Mouse (Mus musculus) testis, postnatal 14 days (tissue): ENCODE results near the gene Ncam1.
A peak's percentile ranks its signal among the peaks of the same experiment; 100 is the strongest.

Experiments
- DNase-seq: peaks from one replicate; pipeline ENCODE4 v3.0.0; 2021; ENCODE audit warnings: low spot score

Ncam1 gene

DNA sequence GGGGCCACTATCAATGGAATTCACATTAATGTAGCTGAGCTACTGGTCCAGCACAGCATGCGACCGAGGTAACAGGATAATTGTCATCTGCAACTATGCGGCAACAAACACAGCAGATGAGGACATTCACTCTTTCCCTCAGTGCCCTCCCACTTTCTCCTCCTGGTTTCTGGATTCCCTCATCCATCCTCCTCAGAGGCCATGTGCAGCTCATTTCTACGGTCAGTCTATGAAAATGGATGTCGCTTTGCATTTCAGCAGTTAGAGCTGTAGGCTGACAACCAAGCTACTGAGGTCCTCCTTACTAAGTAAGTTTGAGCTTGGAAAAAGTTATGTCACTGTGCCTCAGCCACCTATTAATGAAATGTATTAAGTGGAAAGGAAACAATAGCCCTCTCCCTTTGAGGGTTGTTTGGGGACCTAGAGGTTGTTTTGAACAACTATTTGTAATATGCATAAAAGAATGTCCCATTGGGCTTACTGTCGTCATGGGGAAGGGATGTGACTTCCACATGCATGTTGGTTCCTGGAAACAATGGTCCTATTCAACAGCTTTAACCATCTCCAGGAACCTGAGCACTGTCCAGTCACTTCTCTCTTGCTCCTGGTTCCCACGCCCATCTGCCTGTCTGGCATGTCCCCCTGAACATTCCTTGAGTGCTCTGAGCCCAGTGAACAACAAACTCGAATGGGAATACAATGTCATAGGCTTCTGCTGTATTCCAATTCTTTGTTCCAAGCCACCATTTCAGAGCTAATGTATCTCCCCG lies 122.8 kb downstream of the Ncam1 start:
- no peak for DNase-seq

DNA sequence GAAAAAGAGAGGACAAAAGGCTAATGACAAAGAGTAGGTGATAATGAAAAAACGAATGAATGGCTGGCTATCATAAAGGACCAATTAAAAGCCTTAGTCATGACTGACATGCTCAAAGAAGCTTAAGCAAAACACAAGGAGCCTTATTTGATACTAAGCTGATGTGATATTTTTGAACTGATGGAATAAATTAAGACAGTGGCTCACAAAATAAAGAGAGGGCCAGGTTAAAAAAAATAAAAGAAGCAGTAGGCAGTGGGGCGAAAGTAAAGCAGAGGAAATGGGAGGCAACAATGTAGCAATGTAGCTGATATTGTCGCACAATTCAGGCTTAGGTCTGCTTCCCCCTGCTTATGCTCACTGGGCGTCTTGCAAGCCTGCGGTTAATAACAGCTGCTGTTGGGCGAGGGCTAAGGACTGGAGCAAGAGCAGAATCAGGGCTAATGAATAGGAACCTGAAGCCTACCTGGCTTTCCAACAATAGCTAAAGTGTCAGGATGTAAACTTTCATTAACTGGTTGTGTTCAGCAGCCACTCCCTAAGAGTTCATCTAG lies 126.0 kb downstream of the Ncam1 start:
- DNase-seq, result peak; percentile 56

DNA sequence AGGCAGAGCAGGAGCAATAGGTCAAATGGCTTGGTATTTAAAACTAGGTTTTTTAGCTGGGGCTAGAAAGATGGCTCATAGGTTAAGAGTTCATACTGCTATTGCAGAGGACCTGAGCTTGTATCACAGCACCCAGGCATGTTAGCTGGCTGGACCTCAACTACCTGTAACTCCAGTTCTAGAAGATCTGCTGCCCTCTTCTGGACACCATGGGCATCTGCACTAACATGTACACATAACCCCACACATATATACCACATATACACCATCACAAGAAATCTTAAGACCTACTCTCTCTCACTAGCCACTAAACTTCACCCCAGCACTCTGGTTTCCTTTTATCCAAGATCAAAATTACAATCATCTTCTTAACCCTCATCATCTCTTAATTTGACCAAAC lies 131.7 kb downstream of the Ncam1 start:
- no peak for DNase-seq

DNA sequence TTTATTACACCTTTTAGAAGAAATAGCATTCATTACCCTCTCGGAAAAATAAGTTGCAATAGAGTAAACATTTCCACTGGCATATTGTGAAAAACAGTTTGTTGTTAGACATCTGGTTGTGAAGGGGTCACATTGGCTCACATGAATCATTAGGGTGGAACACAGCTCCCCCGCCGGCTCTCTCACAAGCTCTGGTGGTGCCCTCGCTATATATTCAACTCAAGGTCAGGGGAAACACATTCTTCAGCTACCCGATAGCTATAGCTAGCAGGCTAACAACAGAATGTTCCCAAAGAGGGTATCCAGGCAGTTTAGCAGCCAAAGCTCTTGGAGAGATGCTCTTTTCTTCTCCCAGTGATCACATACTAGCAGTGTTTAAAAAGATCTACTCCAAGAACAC lies 133.4 kb downstream of the Ncam1 start:
- DNase-seq, result no peak

DNA sequence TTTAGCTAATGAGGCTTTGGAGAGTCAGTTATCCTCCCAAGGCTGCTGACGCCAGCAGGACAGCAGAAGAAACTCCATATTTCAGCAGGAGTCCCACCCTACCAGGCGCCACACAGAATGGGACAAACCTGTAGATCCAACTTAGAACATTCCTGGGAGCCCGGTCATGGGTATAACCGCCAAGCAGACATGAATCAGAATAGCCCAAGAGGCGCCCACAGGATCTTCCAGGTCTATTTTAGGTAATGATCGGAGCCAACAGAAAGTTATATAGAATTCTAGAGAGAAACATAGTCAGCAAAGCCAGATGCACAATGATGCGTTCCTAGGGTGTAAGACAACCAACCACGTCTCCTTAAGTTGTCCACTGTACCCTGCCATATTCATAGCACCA lies 134.8 kb downstream of the Ncam1 start:
- DNase-seq, result no peak

DNA sequence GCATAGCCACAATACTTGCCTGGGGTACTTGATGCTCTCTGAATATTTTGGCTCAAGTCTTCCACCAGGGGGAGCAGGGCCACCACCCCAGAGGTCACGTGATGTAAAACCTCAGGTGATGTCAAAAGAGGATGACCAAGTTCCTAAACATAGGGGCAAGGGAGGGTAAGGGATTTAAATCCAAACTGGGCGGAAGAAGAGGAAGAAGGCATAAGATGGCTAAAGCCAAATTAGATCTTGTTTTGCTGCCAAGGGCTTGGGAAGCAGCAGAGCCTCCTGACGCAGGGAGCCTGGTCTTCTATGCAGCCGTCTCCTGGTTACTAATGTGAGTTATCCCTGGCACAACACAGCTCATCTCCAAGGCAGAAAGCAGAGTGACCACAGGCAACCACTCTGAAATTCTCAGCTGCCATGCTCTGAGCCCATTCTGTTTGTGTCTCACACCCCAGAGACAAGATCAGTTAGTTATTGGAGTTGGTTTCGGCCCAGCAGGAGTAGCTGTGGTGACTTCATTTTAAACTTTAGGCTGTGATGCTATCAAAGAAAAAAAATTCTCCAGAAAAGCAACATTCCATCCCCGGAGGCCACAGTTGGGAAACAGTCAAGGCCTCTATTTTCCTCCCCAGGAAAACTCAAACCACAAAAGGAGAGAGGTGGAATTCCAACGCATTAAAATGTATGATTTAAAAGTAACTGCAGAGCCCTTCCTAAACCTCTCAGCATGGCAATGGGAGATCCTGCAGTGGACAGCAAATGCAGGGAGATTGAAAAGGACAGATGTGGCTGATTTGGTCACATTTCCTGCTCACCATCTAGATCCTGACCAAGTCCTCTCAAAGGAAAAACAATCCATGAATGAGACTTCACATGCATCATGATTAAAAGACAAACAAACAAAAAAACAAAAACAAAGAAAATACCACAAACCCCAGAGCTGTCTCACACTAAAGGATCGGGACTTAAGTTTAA lies 135.5 kb downstream of the Ncam1 start:
- DNase-seq, result no peak

DNA sequence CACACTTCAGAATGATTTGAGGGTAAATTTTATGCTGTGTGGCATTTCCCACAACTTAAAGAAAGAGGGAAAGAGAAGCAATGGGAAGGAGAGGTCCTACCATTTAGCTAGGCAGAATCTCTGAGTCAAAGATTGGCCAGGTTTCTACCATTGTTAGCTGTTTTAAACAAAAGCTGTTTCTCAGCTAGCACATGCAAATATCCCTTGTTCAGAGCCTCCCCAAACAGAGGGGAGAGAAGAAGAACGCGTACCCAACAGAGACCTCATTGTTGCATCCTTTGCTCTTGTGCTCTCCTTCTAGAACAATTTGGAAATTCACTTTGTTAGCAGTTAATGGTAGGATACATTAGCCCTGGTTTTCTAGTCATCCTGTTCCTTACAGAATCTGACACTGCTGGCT lies 137.2 kb downstream of the Ncam1 start:
- DNase-seq, result no peak

DNA sequence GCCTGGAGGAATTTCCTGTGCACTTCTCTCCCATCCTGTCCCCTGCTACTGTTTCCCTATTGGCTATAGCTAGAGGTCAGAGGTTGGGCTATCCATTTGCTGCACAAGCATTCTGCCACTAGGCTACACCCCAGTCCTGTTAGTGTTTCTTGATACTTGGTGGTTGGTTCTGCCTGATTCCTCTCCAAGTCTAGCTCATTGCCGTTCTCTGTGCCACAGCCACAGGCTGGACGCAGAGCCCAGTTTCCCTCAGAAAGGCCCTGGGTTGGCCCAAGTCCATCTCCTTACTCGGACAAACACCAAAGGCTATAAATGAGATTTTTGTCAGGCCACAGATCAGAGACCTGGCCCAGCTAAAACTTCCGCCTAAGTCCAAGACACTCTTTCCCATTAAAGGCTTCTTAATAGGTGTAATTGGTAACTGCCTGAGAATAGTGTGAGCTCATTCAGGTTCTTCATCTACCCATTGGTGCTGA lies 140.3 kb downstream of the Ncam1 start:
- DNase-seq, result no peak

DNA sequence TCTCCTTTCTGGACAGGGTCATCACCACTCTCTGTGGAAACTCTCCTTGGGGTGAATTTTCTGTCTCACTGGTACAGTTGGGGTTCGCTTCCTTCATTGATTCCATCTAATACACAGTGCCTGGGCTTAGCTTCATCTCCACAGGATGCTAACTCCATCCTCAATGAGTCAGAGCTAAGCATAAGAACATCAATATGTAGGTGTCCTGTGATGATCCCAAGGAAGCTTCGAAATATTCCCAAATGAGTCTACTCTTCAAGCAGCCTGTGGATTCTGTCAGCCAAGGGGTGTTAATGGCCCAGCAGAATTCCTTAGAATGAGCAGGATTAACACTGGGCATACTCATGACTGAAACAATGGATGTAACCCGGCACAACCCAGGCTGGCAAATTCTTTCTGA lies 144.3 kb downstream of the Ncam1 start:
- no peak for DNase-seq

DNA sequence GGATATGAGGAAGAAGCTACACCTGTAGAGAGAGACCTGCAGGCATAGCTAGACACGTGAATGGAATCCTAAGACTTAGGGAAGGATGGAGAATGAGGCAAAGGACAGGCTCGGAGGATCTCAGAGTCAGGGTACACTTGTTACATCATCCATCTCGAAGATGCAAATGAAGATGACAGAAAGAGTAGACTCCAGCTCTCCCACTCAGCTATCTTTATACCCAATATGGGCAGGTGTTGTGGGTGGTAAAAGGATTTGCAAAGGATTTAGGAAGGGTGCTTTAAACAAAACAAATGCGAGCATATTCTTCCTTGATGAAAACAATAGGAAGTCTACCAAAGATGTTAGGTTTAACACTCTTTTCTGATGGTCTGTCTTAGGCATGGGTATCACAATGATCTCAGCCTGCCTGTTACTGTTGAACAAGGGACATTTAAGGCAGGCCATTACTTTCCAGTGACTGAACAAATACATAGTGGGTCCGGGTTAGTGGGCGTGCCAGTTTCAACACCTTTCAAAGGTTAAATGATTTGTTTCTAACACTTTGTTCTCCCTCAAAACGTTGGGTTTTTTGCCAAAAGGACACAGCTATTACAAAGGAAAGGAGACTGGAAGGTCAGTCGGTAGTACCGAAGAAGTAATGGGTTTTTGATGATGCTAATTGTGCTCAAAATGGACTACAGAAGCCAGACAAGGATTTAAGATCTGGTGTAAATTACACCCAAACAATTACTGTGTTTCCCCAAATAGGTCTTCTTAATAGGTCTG lies 145.1 kb downstream of the Ncam1 start:
- DNase-seq, result no peak

DNA sequence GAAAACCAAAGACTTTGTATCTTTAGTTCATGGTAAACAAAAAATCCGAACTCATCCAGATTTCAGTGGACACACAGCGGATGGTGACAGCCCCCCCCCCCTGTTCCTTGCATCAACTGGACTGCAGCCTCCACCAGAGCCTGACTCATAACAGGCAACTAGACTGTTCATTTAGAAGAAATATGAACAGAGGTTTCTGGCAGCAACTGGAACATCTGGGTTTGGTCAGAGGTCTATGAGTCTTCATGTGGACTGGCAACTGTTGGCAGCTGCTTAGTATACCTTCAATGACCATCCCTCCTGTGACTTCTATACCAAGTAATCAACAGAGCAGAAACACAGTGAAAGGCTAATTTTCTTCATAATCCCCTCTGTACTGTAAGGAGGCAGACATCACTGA lies 154.4 kb downstream of the Ncam1 start:
- DNase-seq, result no peak

DNA sequence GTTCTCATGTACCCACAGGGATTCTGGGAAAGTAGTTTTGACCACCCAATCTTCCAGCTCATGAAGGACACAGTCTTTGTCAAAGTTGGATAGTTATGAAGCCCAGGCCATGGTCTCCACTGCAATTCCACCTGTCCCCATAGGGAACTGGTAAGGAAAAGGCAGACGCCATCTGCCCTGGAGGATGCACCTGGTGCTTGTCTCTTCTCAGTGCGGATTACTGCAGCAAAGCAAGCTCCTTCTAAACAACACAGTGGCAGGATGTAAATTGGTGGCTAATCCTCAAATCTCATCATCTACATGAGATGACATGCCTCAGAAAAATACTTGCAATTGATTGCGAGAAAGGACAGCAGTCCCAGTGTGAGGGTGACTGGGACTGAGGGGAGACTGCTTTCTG lies 158.0 kb downstream of the Ncam1 start:
- no peak for DNase-seq

DNA sequence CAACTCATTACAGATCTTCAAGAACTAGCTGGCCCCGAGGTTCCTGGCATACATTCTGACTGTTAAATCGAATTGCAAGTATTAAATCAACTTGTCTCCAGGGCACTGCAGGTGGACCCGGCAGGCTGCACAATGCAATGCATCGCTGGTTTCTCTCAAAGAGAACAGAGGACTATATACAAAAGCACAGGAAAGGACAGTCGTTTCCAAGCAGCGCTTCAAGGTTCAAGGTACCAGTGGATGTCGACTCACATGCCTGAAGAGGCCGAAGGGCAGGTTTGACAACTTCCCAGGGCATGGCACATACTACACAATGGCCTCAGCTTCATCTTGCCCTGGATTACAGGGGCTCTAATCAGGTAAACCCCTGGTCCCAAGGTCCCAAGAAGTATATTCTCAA lies 158.6 kb downstream of the Ncam1 start:
- no peak for DNase-seq

DNA sequence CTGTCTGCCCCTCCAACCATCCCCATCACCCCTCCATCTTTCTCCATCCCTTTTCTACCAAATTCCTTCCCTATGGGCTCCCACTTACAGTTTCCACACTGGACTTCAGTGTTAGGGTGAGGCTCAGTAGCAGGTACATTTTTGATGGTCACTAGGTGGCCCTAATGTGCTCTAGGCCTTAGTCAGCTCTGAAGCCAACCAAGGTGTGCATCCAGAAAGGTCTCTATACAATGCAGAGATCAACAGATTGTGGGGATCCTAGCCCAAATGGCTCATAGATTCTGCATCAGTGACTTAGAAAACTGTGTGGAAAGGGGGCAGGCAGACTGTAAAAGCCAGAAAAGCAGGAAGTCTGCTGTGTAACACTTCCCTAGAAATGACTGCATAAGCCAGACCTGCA lies 160.8 kb downstream of the Ncam1 start:
- DNase-seq, result no peak

DNA sequence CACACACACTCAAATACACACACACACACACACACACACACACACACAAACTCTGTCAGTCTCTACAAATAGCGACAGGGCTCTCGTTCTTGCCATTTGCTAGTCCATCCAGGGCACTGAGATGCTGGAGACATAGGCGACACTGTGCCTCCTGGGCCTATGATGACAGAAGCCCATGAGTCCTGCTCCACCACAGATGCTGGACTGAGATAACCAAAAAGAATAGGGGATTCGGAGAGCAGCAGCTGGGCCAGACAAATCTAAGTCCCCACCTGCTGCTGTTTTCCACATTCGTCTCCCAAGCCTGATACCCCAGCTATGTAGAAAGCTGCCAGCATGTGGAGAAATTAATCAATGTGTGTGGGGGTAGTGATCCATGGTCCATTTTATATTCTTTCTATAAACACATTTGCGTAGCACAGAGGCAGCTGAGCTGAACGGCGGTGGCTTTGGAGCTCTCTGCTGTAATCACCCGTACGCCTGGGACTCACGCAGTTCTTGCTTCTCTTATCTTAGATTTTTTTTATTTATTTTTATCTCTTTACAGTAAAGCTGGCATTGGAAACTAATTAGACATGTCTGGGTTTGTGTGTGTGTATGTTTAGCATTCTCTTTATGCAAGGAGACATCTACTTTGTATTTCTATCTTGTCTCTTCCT lies 162.9 kb downstream of the Ncam1 start:
- DNase-seq, result no peak

DNA sequence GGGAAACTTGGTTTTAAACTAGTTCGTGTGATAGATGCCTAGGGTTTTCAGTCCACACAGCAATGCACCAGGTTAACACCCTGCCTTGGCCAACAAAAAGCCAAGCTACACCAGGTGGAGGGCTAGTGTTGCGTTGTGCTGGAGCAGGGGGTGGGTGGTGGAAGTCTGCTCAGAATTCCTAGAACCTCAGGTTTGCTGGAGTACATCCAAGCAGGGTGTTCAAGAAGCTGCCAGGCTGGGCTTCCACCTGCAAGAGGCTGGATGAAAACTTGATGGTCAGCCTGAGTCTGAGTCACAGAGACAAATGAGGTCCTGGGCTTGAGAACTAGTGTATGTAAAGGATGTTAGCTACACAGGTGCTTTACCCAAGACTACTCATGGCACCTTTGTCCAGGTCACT lies 166.1 kb downstream of the Ncam1 start:
- no peak for DNase-seq

DNA sequence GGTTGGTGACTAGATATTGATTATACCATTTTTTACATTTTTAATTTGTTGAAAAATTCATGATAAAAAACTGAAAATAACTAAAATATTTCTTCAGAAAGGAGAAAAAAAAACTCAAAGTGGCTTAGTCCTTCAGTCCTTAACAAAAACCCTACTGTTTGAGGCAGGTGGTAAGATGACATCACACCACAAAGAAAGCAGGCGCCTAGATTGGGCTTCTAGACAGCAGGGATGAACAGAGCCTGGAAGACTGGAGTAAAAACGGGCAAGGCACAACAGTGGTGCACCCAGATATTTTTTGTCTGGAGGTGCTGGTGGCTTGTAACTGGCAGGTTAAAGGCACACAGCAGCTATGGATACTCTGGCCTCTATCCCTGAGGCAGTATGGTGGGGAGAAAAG lies 168.4 kb downstream of the Ncam1 start:
- no peak for DNase-seq

DNA sequence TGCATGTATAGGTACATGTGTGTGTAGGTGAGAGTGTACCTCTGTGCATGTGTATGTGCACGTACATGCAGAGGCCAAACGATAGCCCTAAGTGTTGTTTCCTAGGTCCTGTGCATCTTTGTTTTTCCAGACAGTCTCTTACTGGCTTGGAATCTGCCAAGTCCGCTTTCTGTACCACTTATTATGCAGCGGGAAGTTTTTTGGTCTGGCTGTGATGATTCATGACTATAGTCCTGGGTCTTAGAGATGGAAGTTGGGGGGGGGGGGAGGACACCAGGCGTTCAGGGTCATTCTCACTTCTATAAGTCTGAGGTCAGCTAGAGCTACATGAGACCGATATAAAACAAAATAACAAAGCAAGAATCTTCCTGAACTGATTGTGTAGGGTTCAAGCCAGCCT lies 173.8 kb downstream of the Ncam1 start:
- no peak for DNase-seq

DNA sequence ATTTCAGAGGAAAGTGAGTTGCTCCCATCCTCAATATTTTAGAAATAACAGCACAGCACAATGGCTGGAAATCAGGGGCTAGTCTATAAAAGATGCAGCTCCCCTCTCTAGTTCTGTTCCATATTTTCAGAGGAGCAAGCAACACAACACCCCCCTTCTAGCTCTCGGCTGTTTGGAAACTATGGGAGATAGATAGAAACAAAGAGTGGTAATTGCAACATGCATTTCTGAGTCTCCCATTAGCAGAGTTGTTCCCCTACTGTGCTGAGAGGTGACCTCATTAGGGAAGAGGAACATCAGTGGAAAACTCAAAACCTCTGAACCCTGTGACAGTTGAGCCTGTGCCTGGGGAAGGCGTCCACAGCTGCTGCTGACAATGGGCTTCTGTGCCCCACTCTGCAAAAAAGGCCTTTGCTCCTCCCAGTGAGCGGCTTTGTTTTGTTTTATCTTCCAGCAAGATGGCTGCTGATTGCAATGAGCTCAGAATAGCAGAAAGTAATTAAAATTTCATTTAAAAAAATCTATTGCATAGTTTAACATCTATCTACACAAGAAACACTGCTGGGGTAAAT lies 174.7 kb downstream of the Ncam1 start:
- DNase-seq, result no peak

DNA sequence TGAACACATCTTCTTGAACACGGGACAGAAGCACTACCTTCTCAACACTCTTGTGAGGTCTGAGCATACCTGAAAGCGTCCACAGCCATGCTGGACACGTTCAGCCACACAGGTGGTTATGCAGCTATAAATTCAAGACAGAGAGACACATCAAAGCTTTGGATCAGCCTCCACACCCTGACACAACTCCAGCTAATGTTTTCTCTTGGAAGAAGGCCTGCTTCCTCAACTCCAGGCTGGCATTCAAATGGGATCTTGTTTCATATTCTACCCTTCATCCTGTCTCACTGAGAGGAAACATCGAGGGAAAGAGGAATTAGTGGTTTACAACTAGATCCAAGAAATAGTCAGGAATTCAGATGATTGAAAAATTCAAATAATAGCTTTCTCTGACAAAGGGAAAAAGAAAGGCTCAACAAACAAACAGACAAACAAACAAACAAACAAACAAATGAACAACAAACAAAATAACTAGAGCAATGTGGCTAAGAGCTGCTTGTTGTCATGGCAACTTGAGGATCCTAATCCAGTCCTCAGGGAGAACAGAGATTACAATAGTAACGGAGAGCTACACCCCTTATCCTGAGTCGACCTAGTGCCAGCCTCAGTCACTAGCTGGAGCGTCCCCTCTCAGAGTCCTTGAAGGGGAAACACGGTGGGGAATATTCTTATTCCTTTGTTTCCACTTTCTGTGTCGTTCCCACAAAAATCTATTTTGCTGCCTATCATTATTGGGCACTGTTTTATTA lies 175.6 kb downstream of the Ncam1 start:
- no peak for DNase-seq

DNA sequence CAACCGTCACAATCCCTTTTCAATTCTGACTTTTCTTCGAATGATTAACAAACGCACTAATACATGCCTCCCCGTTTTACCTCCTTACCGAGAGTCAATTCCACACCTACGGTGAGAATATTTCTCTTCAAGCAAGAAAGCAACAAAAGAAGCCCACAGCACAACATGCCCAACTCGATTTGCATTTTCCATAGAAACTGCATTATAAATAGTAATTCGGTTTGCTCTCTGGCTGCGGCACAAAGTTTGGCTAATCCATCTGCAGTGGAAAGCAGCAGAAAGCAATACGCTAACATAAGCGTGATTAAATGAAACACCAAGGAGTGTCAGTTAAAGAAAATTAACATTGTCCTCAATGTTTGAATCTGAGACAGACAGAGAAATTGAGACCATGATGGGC lies 177.0 kb downstream of the Ncam1 start:
- DNase-seq, result no peak
